Mouse (Mus musculus): ENCODE data around the gene Slc39a2. TPM values are rescaled to one million over a fixed set of nuclear protein-coding genes. Genes with fewer than 3 reads are reported as not detected.

Gene Slc39a2
- total RNA-seq, 4 experiments from 2014 or later, result 0.20 to 1.2 (median 0.66) TPM

DNA sequence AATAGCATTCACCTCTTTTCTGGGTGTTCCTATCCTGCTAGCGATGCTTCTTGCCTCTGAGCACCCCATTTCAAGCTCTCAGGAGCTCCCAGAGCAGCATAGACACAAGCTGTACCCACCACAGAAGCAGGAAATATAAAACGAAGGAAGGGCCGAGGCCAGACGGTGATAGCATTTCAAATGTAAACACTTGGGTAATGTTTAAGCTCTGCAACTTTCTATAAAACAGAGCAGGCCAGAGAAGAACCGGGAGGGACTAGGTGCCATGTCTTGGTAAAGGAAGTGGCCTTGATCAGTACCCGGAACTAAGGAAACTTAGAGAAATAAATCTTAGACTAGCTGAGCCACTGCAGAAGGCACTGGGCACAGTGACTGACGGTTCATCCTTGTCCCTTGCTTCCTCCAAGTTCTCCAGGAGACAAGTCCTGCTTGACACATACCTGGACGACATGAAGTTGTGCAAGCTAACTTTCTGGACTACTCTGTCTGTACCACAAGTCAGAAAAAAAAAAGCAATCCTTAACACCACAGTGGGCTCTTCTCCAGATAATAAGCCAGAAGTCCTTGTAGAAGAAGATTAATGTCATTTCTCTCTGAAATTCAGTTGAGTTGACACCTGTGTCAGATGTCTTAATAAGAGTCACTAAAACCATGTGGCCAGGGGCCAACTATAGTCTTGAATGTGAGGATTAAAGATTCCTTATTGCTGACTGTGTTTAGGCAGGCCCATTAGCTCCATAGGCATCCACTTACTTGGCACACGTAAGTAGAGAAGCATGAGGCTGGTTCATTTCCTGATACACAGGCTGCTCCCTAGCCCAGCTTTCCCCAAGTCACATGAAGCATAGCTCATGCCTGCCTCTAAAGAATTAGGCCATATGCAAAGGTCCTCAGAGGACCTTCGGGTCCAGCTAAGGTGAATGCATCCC is 39.7 kb downstream of the Slc39a2 start:
- no peak for DNase-seq

DNA sequence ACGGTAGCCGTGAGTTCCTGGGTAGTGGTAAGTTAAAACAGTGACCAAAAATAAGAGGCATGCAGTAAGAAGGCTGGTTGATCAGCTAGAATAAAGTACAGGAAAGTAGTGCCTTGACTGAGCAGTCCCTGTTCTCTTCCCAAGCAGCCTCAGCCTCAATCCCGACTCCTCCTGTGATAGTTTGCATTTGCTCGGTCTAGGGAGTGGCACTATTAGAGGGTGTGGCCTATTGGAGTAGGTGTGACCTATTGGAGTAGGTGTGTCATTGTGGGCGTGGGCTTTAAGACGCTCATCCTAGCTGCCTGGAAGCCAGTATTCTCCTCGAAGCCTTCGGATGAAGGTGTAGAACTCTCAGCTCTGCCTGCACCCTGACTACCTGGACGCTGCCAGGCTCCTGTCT is 46.3 kb downstream of the Slc39a2 start:
- DNase-seq, result no peak

DNA sequence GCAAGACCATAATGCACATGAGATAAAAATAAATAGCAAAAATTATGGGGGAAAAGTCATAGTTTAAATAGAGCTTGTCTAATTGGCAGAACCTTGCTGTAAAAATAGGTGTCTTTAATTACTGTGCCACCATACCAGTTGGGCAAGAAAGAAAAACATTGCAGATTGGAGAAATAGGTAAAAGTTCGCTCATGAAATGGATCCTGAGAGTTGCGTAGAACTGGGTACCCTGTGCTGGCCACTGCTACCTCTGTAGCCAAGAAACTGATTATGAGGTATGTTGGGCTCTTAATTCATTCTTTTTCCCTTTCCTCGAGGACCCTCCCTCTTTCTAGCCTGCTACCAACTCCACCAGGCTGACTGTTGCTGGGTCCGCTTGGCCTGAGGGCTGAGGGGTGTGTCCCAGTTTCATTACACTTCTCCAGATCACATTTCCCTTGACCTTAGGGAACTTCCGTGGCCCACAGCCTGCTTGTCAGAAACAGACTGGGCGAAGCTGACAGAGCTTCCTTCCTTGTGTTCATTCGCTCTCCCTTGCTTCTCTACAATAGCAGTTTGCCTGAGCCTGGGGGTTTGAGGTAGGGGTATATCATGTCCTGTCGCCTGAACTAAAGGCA is 48.4 kb downstream of the Slc39a2 start:
- peak; percentile 38 for DNase-seq

DNA sequence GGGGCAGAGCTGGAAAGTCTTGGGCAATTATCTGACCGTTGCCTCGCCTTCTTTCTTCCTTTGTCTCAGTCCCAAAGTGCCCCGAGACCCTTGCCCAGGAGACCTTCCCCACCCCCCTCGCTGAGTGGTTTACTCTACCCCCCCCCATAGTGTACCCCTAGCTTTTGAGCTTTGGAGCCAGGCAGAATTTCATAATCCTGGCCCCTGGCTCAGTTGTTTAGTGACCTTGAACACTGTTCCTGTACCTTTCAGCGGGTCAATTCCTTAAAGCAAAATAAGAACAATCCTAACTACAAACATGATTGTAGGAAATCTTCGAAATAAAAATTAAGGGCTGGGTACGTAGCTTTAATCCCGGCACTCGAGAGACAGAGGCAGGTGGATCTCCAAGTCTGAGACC is 48.9 kb downstream of the Slc39a2 start:
- DNase-seq, result no peak

DNA sequence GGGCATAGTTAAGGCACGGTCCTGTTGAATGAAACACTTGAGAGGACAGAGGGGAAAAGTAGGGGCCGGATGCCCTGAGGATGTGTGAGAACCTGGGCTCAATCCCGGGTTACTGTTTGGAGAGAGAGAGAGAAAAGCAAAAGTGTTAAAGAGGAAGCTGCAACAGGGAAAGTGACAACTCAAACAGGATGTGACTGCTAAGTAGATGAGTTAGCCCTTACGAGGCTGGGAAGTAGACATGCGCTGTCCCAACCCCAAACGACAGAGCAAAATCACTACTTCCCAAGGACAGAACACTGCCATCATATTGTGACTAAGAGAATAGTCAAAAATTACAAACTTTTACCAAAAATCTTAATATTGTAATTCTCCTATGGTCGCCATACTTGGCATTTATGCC is 49.5 kb downstream of the Slc39a2 start:
- no peak for DNase-seq

DNA sequence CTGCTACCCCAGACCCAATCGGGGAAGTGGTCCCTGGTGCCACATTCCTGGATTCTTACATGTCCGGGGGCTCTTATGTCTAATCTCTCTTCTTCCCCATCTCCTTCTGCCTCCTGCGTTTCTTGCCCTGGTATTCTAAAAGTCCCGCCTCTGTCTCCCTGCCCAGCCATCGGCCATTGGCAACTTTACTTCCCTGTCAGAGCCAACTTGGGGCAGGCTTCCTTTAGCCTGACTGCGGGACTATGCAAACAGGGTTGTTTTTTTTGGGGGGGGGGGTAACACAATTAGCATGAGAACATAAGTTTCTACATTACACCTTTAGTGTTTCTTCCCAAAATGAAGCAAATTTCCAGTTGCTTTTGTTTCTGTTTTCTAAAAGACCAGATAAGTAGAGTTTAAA is 50.6 kb downstream of the Slc39a2 start:
- no peak for DNase-seq

Other genes starting within 250 kb of the Slc39a2 start
- gene Gm17079, start 197.4 kb upstream of the Slc39a2 start, total RNA-seq (2022), result not detected
- gene Gm5800, start 175.7 kb upstream of the Slc39a2 start, total RNA-seq (2022), result not detected
- not detected for gene Ang4, start 119.3 kb upstream of the Slc39a2 start, total RNA-seq (2022)
- not detected for gene AY358078, start 92.8 kb upstream of the Slc39a2 start, total RNA-seq (2022)
- not detected for gene Ear6, start 39.2 kb upstream of the Slc39a2 start, total RNA-seq (2022)
- gene Mettl17, start 8.0 kb upstream of the Slc39a2 start, total RNA-seq (2022), result 10 to 100 TPM; 31.5 to 50.1 (median 45.6) TPM
- gene Ndrg2, start 21.3 kb downstream of the Slc39a2 start, total RNA-seq (2022), result 100 to 1,000 TPM; 209 to 364 (median 285) TPM
- gene Tppp2, start 25.5 kb downstream of the Slc39a2 start, total RNA-seq (2022), result not detected
- not detected for gene Rnase13, start 29.9 kb downstream of the Slc39a2 start, total RNA-seq (2022)
- 10 to 100 TPM; 40.7 to 74.9 (median 57.2) TPM for gene Arhgef40, start 91.8 kb downstream of the Slc39a2 start, total RNA-seq (2022)
- 1 to 10 TPM; 1.1 to 2.2 (median 1.6) TPM for gene Tmem253, start 122.8 kb downstream of the Slc39a2 start, total RNA-seq (2022)
- gene Zfp219, start 127.8 kb downstream of the Slc39a2 start, total RNA-seq (2022), result 10 to 100 TPM; 52.7 to 86.6 (median 71.6) TPM
- gene Olfr221, start 149.6 kb downstream of the Slc39a2 start, total RNA-seq (2022), result not detected
- 100 to 1,000 TPM; 181 to 335 (median 196) TPM for gene Hnrnpc, start 211.1 kb downstream of the Slc39a2 start, total RNA-seq (2022)
- 1 to 10 TPM in 2 of 4 experiments, under 1 TPM in 2; 0.44 to 2.3 (median 1.4) TPM for gene Rpgrip1, start 217.8 kb downstream of the Slc39a2 start, total RNA-seq (2022)

All from adrenal gland, adult 8-10 months (tissue).